8 mouse cellular contexts compared by ENCODE assay signal in the genomic region with DNA sequence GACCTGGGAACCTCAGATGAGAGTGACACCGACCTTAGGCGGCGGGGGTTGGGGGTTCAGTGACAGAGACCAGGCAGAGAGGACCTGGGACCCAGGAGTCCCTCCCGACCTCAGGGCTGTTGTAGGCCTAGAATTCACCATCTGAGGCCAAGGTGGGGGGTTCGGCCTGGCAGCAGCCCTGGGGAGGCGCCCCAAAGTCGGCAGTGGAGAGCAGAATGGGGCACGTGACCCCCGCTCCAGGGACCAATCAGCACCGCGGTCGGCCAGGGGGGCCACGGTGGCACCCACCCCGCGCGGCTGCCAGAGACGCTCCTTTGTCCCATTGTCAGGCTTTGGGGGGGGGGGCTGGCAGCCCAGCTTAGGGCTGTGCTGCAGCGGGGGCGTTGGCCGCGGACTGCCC. TPM values are rescaled to one million over a fixed set of nuclear protein-coding genes. Genes with fewer than 3 reads are reported as not detected.
DNase-seq lines count a peak whose midpoint lies in the region; ATAC-seq and TF ChIP-seq lines count a peak whose summit lies in the region.

No protein-coding gene starts in this region.

- peak overlapping the region; percentile 70; the same call in 1 of the 2 replicates for H3K4me3 ChIP-seq in liver, adult 2 months (ENCODE audit: insufficient read depth, low read depth, low read length)
- H3K4me3 ChIP-seq in embryonic facial prominence, embryonic 11.5 days (ENCODE audit: low read depth, low read length): peak overlapping the region; percentile 73
- peak overlapping the region; percentile 81 for H3K4me3 ChIP-seq in hindbrain, embryonic 13.5 days
- peak overlapping the region; percentile 84 for H3K4me3 ChIP-seq in midbrain, embryonic 16.5 days (ENCODE audit: low read depth, low read length)

- no peak for TF ChIP-seq POLR2A in liver, adult 2 months (IDR thresholded peaks at IDR 0.05; ENCODE audit: extremely low read depth, insufficient read depth, low read length)

- 17% methylated on average over 21 of the region's 21 CpGs for WGBS in liver, adult 2 months
- 8% methylated on average over 16 of the region's 21 CpGs for WGBS in embryonic facial prominence, embryonic 11.5 days
- WGBS in hindbrain, embryonic 13.5 days: 5% methylated on average over 20 of the region's 21 CpGs
- 4% methylated on average over 19 of the region's 21 CpGs for WGBS in midbrain, embryonic 16.5 days

- peaks cover 2% of the 10 kb centered on the region; the same call in 1 of the 2 replicates for H3K4me1 ChIP-seq in liver, adult 2 months (ENCODE audit: control insufficient read depth, insufficient read depth, low read length)
- H3K4me1 ChIP-seq in embryonic facial prominence, embryonic 11.5 days (ENCODE audit: control insufficient read depth, insufficient read depth, low read length): peaks cover 9% of the 10 kb centered on the region
- H3K4me1 ChIP-seq in hindbrain, embryonic 13.5 days (replicated peaks): peaks cover 69% of the 10 kb centered on the region
- H3K4me1 ChIP-seq in midbrain, embryonic 16.5 days (ENCODE audit: control insufficient read depth, insufficient read depth, low read length): peaks cover 38% of the 10 kb centered on the region

- H3K27ac ChIP-seq in liver, adult 2 months (replicated peaks; ENCODE audit: insufficient read depth, low read depth, low read length): no peak overlapping the region
- no peak overlapping the region for H3K27ac ChIP-seq in embryonic facial prominence, embryonic 11.5 days (replicated peaks; ENCODE audit: low read depth, low read length)
- H3K27ac ChIP-seq in hindbrain, embryonic 13.5 days: peak overlapping the region; percentile 90
- peak overlapping the region; percentile 78 for H3K27ac ChIP-seq in midbrain, embryonic 16.5 days (ENCODE audit: low read length)

- DNase-seq in liver, adult 2 months (ENCODE audit: extremely low read depth, low read depth, low spot score): no peak
- no peak for DNase-seq in liver
- DNase-seq in embryonic facial prominence, embryonic 11.5 days (ENCODE audit: low spot score): no peak
- DNase-seq in embryo, embryonic 11 days: no peak
- no peak for DNase-seq in gastrocnemius, postnatal 25 days
- DNase-seq in layer of hippocampus, postnatal 25 days (ENCODE audit: extremely low spot score in 1 of 2, low spot score in 1 of 2): no peak

- no peaks in the 10 kb centered on the region for H3K79me2 ChIP-seq in liver, adult 2 months (ENCODE audit: control insufficient read depth, insufficient read depth, low read length)

- peaks cover 15% of the 10 kb centered on the region for H3K27me3 ChIP-seq in liver, adult 2 months (ENCODE audit: control insufficient read depth, insufficient read depth, low read length)
- H3K27me3 ChIP-seq in embryonic facial prominence, embryonic 11.5 days (ENCODE audit: control insufficient read depth, insufficient read depth, low read length): peaks cover 46% of the 10 kb centered on the region
- H3K27me3 ChIP-seq in hindbrain, embryonic 13.5 days: peaks cover 66% of the 10 kb centered on the region
- no peaks in the 10 kb centered on the region for H3K27me3 ChIP-seq in midbrain, embryonic 16.5 days (ENCODE audit: control insufficient read depth, insufficient read depth, low read depth, low read length)

- no peaks in the 10 kb centered on the region for H3K36me3 ChIP-seq in liver, adult 2 months (ENCODE audit: control insufficient read depth, insufficient read depth, low read length)
- H3K36me3 ChIP-seq in embryonic facial prominence, embryonic 11.5 days (replicated peaks; ENCODE audit: control insufficient read depth, insufficient read depth, low read depth, low read length): no peaks in the 10 kb centered on the region
- H3K36me3 ChIP-seq in hindbrain, embryonic 13.5 days: no peaks in the 10 kb centered on the region
- no peaks in the 10 kb centered on the region for H3K36me3 ChIP-seq in midbrain, embryonic 16.5 days (ENCODE audit: control insufficient read depth, insufficient read depth, low read length)

- H3K4me2 ChIP-seq in embryonic facial prominence, embryonic 11.5 days (ENCODE audit: low read depth, low read length): peak overlapping the region; percentile 99
- peak overlapping the region; percentile 78 for H3K4me2 ChIP-seq in hindbrain, embryonic 13.5 days
- peak overlapping the region; percentile 73 for H3K4me2 ChIP-seq in midbrain, embryonic 16.5 days (ENCODE audit: low read length)

- peak overlapping the region; percentile 52; the same call in 1 of the 2 replicates for H3K9ac ChIP-seq in liver, adult 2 months (ENCODE audit: low read depth, low read length)
- peak overlapping the region; percentile 63 for H3K9ac ChIP-seq in embryonic facial prominence, embryonic 11.5 days (replicated peaks; ENCODE audit: low read length)
- peak overlapping the region; percentile 96 for H3K9ac ChIP-seq in hindbrain, embryonic 13.5 days
- H3K9ac ChIP-seq in midbrain, embryonic 16.5 days (ENCODE audit: low read depth, low read length): peak overlapping the region; percentile 90

- no peak for TF ChIP-seq CTCF in liver, adult 2 months (IDR thresholded peaks at IDR 0.05; ENCODE audit: low read depth, low read length)

- ATAC-seq in embryonic facial prominence, embryonic 11.5 days (replicated peaks; ENCODE audit: insufficient number of reproducible peaks, low FRiP score, low TSS enrichment, low read depth): no peak
- ATAC-seq in hindbrain, embryonic 13.5 days (ENCODE audit: low FRiP score): peak; percentile 29
- ATAC-seq in midbrain, embryonic 16.5 days: peak; percentile 37

- no peaks in the 10 kb centered on the region for H3K9me3 ChIP-seq in embryonic facial prominence, embryonic 11.5 days (replicated peaks; ENCODE audit: control insufficient read depth, low read length)
- no peaks in the 10 kb centered on the region for H3K9me3 ChIP-seq in hindbrain, embryonic 13.5 days
- no peaks in the 10 kb centered on the region for H3K9me3 ChIP-seq in midbrain, embryonic 16.5 days (replicated peaks; ENCODE audit: control insufficient read depth, low read length, poor library complexity, severe bottlenecking)

RNA-seq across cellular contexts. Expression of a gene that starts 0.8 kb away (rescaled TPM):
- 1.3 TPM in 2 replicates for total RNA-seq in liver, adult 2 months (2014; rRNA removed)
- 2.7 and 3.9 TPM in 2 replicates for polyA plus RNA-seq in liver, adult 2 months (2012; rRNA removed)
- 1.1 and 1.6 TPM in 2 replicates for polyA plus RNA-seq in embryonic facial prominence, embryonic 11.5 days (2014; fragmentation: Nextera tagmentation; extraction: Ambion mirVana)
- polyA plus RNA-seq in hindbrain, embryonic 13.5 days (2015; fragmentation: Nextera tagmentation; extraction: Ambion mirVana): 10.5 and 11.7 TPM in 2 replicates
- polyA plus RNA-seq in midbrain, embryonic 16.5 days (2015; fragmentation: Nextera tagmentation; extraction: Ambion mirVana): 13.2 and 14.4 TPM in 2 replicates
- 1 to 10 TPM; 1.9 to 4.2 TPM for total RNA-seq in gastrocnemius, postnatal 25 days (2021)
- total RNA-seq in layer of hippocampus, postnatal 25 days (2021): 100 to 1,000 TPM; 141 to 143 TPM

RNA-seq across cellular contexts. Expression of a gene that starts 17.6 kb away (rescaled TPM):
- 90.0 and 116 TPM in 2 replicates for total RNA-seq in liver, adult 2 months (2014; rRNA removed)
- 543 and 600 TPM in 2 replicates for polyA plus RNA-seq in liver, adult 2 months (2012; rRNA removed)
- not detected in 2 replicates for polyA plus RNA-seq in embryonic facial prominence, embryonic 11.5 days (2014; fragmentation: Nextera tagmentation; extraction: Ambion mirVana)
- polyA plus RNA-seq in hindbrain, embryonic 13.5 days (2015; fragmentation: Nextera tagmentation; extraction: Ambion mirVana): not detected in 2 replicates
- polyA plus RNA-seq in midbrain, embryonic 16.5 days (2015; fragmentation: Nextera tagmentation; extraction: Ambion mirVana): 0.25 and 0.30 TPM in 2 replicates
- 10 to 100 TPM; 13.4 to 24.9 TPM for total RNA-seq in gastrocnemius, postnatal 25 days (2021)
- total RNA-seq in layer of hippocampus, postnatal 25 days (2021): 1 to 10 TPM; 1.1 to 1.4 TPM

RNA-seq across cellular contexts. Expression of a gene that starts 22.0 kb away (rescaled TPM):
- total RNA-seq in liver, adult 2 months (2014; rRNA removed): 19.2 and 24.6 TPM in 2 replicates
- 42.7 and 58.2 TPM in 2 replicates for polyA plus RNA-seq in liver, adult 2 months (2012; rRNA removed)
- 0.10 and 0.31 TPM in 2 replicates for polyA plus RNA-seq in embryonic facial prominence, embryonic 11.5 days (2014; fragmentation: Nextera tagmentation; extraction: Ambion mirVana)
- 0.83 and 1.0 TPM in 2 replicates for polyA plus RNA-seq in hindbrain, embryonic 13.5 days (2015; fragmentation: Nextera tagmentation; extraction: Ambion mirVana)
- 1.2 and 2.8 TPM in 2 replicates for polyA plus RNA-seq in midbrain, embryonic 16.5 days (2015; fragmentation: Nextera tagmentation; extraction: Ambion mirVana)
- total RNA-seq in gastrocnemius, postnatal 25 days (2021): 10 to 100 TPM; 27.7 to 29.0 TPM
- total RNA-seq in layer of hippocampus, postnatal 25 days (2021): under 1 TPM; 0.30 to 0.85 TPM

RNA-seq across cellular contexts. Expression of a gene that starts 22.9 kb away (rescaled TPM):
- 16.2 and 20.9 TPM in 2 replicates for total RNA-seq in liver, adult 2 months (2014; rRNA removed)
- 21.8 and 25.5 TPM in 2 replicates for polyA plus RNA-seq in liver, adult 2 months (2012; rRNA removed)
- polyA plus RNA-seq in embryonic facial prominence, embryonic 11.5 days (2014; fragmentation: Nextera tagmentation; extraction: Ambion mirVana): 12.1 and 12.7 TPM in 2 replicates
- polyA plus RNA-seq in hindbrain, embryonic 13.5 days (2015; fragmentation: Nextera tagmentation; extraction: Ambion mirVana): 7.9 and 9.2 TPM in 2 replicates
- polyA plus RNA-seq in midbrain, embryonic 16.5 days (2015; fragmentation: Nextera tagmentation; extraction: Ambion mirVana): 10.5 and 10.8 TPM in 2 replicates
- under 1 TPM; 0.64 to 0.78 TPM for total RNA-seq in gastrocnemius, postnatal 25 days (2021)
- total RNA-seq in layer of hippocampus, postnatal 25 days (2021): 1 to 10 TPM; 5.4 to 6.6 TPM

RNA-seq across cellular contexts. Expression of a gene that starts 29.8 kb away (rescaled TPM):
- 2.1 and 2.3 TPM in 2 replicates for total RNA-seq in liver, adult 2 months (2014; rRNA removed)
- 1.8 and 2.8 TPM in 2 replicates for polyA plus RNA-seq in liver, adult 2 months (2012; rRNA removed)
- polyA plus RNA-seq in embryonic facial prominence, embryonic 11.5 days (2014; fragmentation: Nextera tagmentation; extraction: Ambion mirVana): 0.08 TPM in 1 of 2 replicates, not detected in the other
- 0.10 TPM in 2 replicates for polyA plus RNA-seq in hindbrain, embryonic 13.5 days (2015; fragmentation: Nextera tagmentation; extraction: Ambion mirVana)
- 0.05 and 0.15 TPM in 2 replicates for polyA plus RNA-seq in midbrain, embryonic 16.5 days (2015; fragmentation: Nextera tagmentation; extraction: Ambion mirVana)
- total RNA-seq in gastrocnemius, postnatal 25 days (2021): 100 to 1,000 TPM; 177 to 234 TPM
- total RNA-seq in layer of hippocampus, postnatal 25 days (2021): 1 to 10 TPM in 1 of 2 experiments, under 1 TPM in 1; 0.68 to 2.4 TPM

Comparison
In these comparisons a context has a peak if more than half of its experiments do, and no peak if none do; other contexts are left out.
1. H3K27ac ChIP-seq: peak in hindbrain, embryonic 13.5 days (single experiment) and midbrain, embryonic 16.5 days (single experiment); none in liver, adult 2 months (single experiment) and embryonic facial prominence, embryonic 11.5 days (single experiment).
2. RNA of a gene that starts 17.6 kb away (polyA plus RNA-seq): 543 to 600 TPM in liver, adult 2 months; 0.25 to 0.30 TPM in midbrain, embryonic 16.5 days, not detected in hindbrain, embryonic 13.5 days and not detected in embryonic facial prominence, embryonic 11.5 days; every median in the first group is over 100 times any median in the second.
3. RNA of a gene that starts 22.0 kb away (polyA plus RNA-seq): 42.7 to 58.2 TPM in liver, adult 2 months; 1.2 to 2.8 TPM in midbrain, embryonic 16.5 days, 0.83 to 1.0 TPM in hindbrain, embryonic 13.5 days and 0.10 to 0.31 TPM in embryonic facial prominence, embryonic 11.5 days; every median in the first group is over 10 times any median in the second.
4. Peak in every context shown above with its lines, with median percentiles within 50 percentile points of each other: H3K4me3 ChIP-seq, H3K9ac ChIP-seq and H3K4me2 ChIP-seq.